Mouse (Mus musculus) embryonic fibroblast, embryonic 13.5 days (primary cell): ENCODE results near the gene Zc3h4.

Experiments
- CTCF ChIP-seq: IDR thresholded peaks from 2 replicates; pipeline ENCODE4 v1.5.1; 2011; ENCODE audit warnings: mild to moderate bottlenecking, control low read depth, low read length, moderate library complexity, borderline replicate concordance; ENCODE audit not compliant: insufficient read depth
- POLR2A ChIP-seq: IDR thresholded peaks from 2 replicates; pipeline ENCODE4 v1.6.1; 2011; ENCODE audit warnings: low read depth, mild to moderate bottlenecking, control low read depth, low read length, moderate library complexity

- no peak for TF ChIP-seq CTCF
- TF ChIP-seq POLR2A: no peak
Measured at GRCm38 (mm10) chr7:16373719-16374118, 27.0 kb upstream of the Zc3h4 start.
